Mouse (Mus musculus): ENCODE results near the gene Stk10. TPM values are rescaled to one million over a fixed set of nuclear protein-coding genes. Genes with fewer than 3 reads are reported as not detected.
"Not testable (repeated sequence)": the region's sequence is repeated elsewhere in the genome, so short reads cannot be mapped to it uniquely, and the experiment has no call there.

The Stk10 gene
- polyA plus RNA-seq (2017; shearing (Covaris generic)) = 100 to 1,000 TPM in 1 of 2 experiments, 10 to 100 TPM in 1; 84.0 to 217 TPM

DNA sequence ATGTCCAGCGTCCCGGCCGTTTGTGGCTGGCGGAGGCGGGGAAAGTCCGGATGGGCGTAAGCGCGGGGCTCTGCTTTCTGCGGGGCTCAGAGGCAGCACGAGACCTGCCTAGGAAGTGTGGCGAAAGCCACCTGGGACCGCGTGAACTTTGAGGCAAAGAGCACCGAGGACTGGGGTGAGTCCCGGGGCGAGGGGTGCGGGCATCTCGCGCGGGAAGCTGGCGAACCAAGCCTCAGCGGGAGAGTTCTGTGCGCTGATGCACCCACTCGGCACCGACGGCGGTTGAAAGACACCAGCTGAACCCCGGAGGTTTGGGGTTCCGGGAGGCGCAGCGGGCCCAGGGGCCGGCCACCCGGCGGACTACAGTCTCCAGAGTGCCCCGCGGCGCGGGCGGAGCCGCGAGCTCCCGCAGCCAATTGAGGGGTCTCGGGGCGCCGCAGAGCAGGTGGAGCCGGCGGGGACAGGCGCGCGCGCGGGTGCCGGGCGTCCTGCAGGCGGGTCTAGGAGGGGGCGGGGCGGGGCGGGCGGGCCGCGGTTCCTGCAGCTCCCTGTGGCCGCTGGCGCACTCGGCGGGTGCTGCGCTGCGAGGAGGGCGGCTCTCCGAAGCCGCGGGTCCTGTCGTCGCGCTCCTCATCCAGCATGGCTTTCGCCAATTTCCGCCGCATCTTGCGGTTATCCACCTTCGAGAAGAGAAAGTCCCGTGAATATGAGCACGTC is at the start of gene Stk10:
Gene Stk10 (plus strand): TSS at position 541 of the 717 bp plus-strand sequence.
- ATAC-seq = peak; percentile 74

DNA sequence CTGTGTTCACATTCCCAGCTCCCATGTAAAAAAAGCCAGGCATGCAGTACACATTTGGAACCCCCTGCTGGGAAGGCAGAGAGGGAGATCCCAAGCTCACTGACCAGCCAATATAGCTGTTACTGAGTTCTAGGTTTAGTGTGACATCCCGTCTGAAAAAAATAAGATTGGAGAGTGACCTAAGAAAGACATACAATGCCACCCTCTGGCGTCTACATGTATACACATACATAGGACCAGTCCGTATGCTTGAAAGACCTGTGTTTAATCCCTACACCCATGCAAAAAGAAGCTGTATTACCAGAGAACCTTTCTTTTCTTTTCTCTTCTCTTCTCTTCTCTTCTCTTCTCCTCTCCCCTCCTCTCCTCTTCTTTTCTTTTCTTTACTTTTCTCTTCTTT is 47.8 kb upstream of the Stk10 start:
- ATAC-seq = no peak

- ATAC-seq = peak; percentile 66
Measured at GRCm38 (mm10) chr11:32486621-32487020, 46.5 kb upstream of the Stk10 start.

GRCm38 (mm10) chr11:32487501-32487900 is 45.6 kb upstream of the Stk10 start:
- ATAC-seq = no peak

GRCm38 (mm10) chr11:32488344-32488743 is 44.8 kb upstream of the Stk10 start:
- ATAC-seq = no peak

DNA sequence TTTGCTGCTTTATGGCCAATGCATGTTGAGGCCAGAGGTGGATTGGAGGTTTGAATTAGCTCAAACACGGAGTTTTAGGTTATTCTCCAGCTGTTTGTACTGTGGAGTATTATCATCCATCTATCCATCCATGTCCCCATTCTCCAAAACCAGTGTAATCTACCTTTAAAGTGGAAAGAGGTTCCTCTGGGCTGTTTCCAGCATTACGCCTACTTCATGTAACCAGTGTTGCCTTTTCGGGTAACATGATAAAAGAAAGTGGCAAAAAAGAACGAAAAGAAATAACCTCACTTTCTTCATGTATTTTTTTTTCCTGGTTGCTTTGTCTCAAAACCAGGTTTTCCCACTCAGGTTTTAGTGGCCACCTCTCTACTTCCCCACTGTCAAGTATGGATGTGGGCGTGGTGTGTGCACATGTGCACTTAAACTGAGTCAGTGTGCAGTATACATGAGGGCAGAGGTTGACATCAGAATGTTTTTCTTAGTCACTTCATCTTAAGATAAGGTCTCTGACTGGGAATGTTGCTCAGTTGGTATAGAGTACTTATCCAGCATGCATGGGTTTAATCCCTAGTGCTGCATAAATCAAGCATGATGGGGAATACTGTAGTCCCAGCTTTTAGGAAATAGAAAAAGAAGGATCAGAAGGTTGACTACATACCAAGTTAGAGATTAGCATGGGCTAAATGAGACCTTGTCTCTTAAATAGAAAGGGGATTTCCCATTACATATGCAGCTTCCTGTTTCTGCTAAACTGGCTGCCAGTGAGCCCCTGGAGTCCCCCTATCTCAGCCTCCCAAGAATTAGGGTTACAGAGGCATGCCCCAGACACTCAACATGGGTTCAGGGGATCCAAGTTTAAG is 44.1 kb upstream of the Stk10 start:
- peak; percentile 89 for ATAC-seq

- no peak for ATAC-seq
Measured at GRCm38 (mm10) chr11:32491079-32491478, 42.0 kb upstream of the Stk10 start.

- ATAC-seq = no peak
Measured at GRCm38 (mm10) chr11:32493312-32493711, 39.8 kb upstream of the Stk10 start.

GRCm38 (mm10) chr11:32495283-32495682 is 37.8 kb upstream of the Stk10 start:
- ATAC-seq = no peak

GRCm38 (mm10) chr11:32498757-32499535 is 34.2 kb upstream of the Stk10 start:
- ATAC-seq = no peak

- ATAC-seq = no peak
Measured at GRCm38 (mm10) chr11:32499931-32500330, 33.2 kb upstream of the Stk10 start.

- ATAC-seq = no peak
Measured at GRCm38 (mm10) chr11:32503711-32504110, 29.4 kb upstream of the Stk10 start.

GRCm38 (mm10) chr11:32505091-32505739 is 27.9 kb upstream of the Stk10 start:
- ATAC-seq = no peak

DNA sequence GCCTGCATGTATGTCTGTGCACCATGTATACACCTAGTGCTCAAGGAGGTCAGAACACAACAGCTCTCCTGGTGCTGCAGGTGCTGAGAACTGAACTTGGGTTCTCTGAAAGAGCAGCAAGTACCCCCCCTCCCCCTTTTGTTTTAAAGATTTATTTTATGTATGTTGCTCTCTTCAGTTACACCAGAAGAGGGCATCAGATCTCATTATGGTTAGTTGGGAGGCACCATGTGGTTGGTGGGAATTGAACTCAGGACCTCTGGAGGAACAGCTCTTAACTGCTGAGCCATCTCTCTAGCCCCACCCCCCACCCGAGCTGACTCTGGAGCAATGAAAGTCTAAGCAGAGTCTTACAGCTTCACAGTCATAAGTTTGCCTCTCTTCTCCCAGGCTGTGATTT is 22.2 kb upstream of the Stk10 start:
- no peak for ATAC-seq

DNA sequence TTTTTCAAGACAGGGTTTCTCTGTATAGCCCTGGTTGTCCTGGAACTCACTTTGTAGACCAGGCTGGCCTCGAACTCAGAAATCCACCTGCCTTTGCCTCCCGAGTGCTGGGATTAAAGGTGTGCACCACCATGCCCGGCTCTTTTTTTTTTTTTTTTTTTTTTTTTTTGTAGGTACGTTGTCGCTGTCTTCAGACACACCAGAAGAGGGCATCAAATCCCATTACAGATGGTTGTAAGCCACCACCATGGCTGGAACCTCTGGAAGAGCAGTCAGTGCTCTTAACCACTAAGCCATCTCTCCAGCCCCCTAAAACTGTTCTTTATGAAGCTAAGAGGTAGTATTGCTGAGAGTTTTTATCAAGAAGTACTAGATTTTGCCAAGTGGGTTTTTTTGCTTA is 18.3 kb upstream of the Stk10 start:
- not testable (repeated sequence) for ATAC-seq

- ATAC-seq = no peak
Measured at GRCm38 (mm10) chr11:32516091-32516490, 17.0 kb upstream of the Stk10 start.

DNA sequence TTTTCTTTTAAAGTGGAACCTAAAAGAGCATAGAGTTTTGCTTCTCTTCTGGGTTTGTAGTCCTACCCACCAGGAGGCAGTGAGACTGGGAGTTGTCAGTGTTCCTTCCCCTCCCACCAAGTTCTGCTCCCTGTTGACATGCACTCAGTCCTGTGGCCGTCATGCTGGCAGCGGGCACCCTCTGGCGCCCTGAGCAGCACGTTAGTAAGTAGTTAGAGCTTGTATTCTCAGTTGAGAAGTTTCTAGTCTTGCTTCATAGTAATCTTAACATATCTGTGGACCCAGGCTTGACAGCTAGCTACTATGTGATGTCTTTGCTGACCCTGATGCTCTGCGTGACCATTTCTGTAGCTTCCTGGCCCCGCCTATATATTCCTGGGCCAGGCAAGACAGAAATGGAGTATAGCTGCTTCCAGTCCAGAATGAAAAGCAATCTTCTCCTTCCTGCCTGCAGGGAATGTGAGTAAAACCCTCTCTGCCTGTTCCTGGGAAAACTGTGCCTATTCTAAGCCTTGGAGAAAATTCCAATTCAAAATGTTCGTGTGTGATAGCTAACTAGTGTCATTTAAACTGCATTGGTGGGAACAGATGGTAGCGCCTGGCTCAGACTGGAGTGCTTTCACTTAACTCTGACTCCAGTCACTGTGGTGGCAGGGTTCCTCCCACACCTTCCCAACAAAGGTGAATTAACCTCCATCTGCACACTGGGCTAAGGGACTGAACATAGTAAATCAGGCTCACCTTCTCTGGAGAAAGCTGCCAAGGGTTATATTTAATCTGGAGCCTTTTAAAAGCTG is 16.0 kb upstream of the Stk10 start:
- no peak for ATAC-seq

GRCm38 (mm10) chr11:32518770-32519169 is 14.3 kb upstream of the Stk10 start:
- ATAC-seq = no peak

DNA sequence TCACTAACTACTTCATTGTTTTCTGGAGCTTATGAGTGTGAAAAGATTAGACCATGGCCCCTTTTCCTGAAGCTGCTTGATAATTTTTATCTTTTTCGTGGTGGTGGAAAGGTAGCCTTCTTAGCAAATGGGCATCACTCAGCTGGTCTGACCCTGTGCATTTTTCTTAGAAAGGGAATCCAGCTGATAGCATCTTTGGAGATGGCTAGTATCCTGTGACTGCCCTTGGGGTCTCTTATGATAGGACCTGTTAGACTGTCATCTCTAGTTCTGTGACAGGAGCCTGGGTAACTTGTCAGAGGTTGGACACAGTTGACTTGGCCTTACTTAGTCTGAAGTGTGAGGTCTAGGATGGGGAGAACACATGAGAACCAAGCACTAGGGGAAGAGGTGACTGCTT is 13.8 kb upstream of the Stk10 start:
- no peak for ATAC-seq

DNA sequence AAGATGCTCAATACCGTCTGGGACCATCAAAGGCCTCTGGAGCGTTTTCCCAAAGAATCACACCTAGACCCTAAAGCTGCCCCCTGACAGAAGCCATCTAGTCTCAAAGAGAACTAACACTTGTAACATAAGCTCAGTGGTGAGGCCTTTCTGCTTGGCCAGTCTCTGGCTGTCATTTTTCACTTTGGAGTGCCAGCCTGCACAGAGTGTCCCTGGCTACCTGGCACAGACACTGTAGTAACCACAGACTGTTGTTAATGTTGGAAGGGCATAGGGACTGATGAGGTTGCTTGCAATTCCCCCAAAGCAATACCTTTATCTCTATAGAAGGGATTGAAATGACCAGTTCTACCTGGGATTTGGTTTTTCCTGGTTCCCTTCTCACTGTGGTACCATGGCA is 11.9 kb upstream of the Stk10 start:
- ATAC-seq = no peak

DNA sequence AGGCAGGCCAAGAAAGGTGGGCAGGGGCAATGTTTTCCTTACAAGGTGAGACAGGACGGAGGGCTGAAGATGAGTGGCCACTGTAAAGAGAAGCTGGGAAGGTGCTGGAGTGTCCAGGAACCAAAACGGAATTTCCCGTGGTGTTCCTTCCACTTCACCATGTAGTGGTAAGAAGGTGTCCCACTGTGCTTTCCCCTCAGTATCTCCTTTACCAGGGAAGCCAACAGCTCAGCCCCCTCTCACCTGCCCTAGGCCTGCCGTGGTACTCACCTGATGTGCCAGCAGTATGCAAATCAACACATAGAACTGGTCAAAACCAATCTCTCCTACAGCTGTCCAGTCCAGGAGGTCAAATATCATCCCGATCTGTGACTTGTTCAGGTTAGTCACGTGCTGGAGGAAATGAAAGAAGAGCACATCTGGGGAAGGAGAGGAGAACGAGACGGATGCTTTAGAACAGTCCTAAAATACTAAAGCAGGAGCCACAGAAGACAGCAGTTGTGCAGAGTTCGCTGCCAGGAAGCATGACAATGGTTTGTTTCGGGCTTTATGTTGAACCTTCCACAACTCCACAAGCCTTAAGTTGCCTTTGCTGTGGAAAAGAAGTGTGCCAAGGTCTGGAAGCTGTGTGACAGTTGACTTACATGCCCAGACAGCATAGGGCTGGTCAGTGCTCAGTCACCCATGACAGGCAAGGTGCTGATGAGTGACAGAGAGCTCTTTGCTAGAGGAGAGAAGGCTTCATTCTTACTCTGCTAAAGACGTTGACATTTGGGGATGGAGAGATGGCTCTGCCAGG is 8.8 kb upstream of the Stk10 start:
- ATAC-seq = no peak

Measured in CD4-positive, CD25-positive, alpha-beta regulatory T cell, adult 4 months (primary cell).